ENCODE assay signal across 10 mouse cellular contexts in genomic region chr13:78576300-78577296, GRCm38 (mm10).
DNase-seq lines count a peak whose midpoint lies in the region; ATAC-seq lines count a peak whose summit lies in the region.
"Had no signal": no experiment of that assay in that cellular context is flagged by ENCODE, and none has a peak within 500 bp of the region (broad histone marks: within the 10 kb centered on the region; RNA-seq: fewer than 3 reads in every experiment).

No protein-coding gene starts in this region.

- peaks cover 20% of the 10 kb centered on the region for H3K4me1 ChIP-seq in forebrain, embryonic 13.5 days
- H3K4me1 ChIP-seq in midbrain, embryonic 13.5 days (replicated peaks) = peaks cover 12% of the 10 kb centered on the region

- H3K4me3 ChIP-seq in forebrain, embryonic 13.5 days = no peak overlapping the region
- no peak overlapping the region for H3K4me3 ChIP-seq in midbrain, embryonic 13.5 days (replicated peaks)
- H3K4me3 ChIP-seq: gastrocnemius, adult 2 months had no signal

- DNase-seq in frontal cortex, postnatal 14 days (ENCODE audit: low spot score in 2 of 2) = no peak
- DNase-seq in ZHBTc4 (ENCODE audit: low read depth, low spot score) = peak; percentile 14
- DNase-seq in heart, postnatal 4 days = no peak
- no peak for DNase-seq in kidney, postnatal 4 days
- no peak for DNase-seq in cerebellum, postnatal 4 days (ENCODE audit: low spot score in 2 of 2)
- DNase-seq: cerebellum, postnatal 36 days; gastrocnemius, adult 2 months had no signal

- H3K9ac ChIP-seq in forebrain, embryonic 13.5 days = no peak overlapping the region
- no peak overlapping the region for H3K9ac ChIP-seq in midbrain, embryonic 13.5 days (replicated peaks)

- no peaks in the 10 kb centered on the region for H3K9me3 ChIP-seq in forebrain, embryonic 13.5 days (replicated peaks)
- H3K9me3 ChIP-seq in midbrain, embryonic 13.5 days = no peaks in the 10 kb centered on the region

- no peaks in the 10 kb centered on the region for H3K36me3 ChIP-seq in forebrain, embryonic 13.5 days (ENCODE audit: poor library complexity, severe bottlenecking)
- H3K36me3 ChIP-seq in midbrain, embryonic 13.5 days = no peaks in the 10 kb centered on the region

- H3K27me3 ChIP-seq in forebrain, embryonic 13.5 days = 0 out of 2 replicates have a peak, but pooled peaks cover 7% of the 10 kb centered on the region
- no peaks in the 10 kb centered on the region for H3K27me3 ChIP-seq in midbrain, embryonic 13.5 days

- peak overlapping the region; percentile 7; the same call in 1 of the 2 replicates for H3K4me2 ChIP-seq in forebrain, embryonic 13.5 days
- H3K4me2 ChIP-seq in midbrain, embryonic 13.5 days (replicated peaks) = no peak overlapping the region

- peak; percentile 94 for ATAC-seq in frontal cortex, adult (ENCODE audit: low TSS enrichment)
- ATAC-seq in forebrain, embryonic 13.5 days = peak; percentile 48; the same call in 1 of the 2 replicates
- ATAC-seq in midbrain, embryonic 13.5 days = peak; percentile 63; the same call in 1 of the 2 replicates

- peak overlapping the region; percentile 52 for H3K27ac ChIP-seq in forebrain, embryonic 13.5 days
- H3K27ac ChIP-seq in midbrain, embryonic 13.5 days = no peak overlapping the region
- H3K27ac ChIP-seq: gastrocnemius, adult 2 months had no signal

- WGBS in forebrain, embryonic 13.5 days = 12% methylated on average over 9 of the region's 9 CpGs
- 13% methylated on average over 9 of the region's 9 CpGs for WGBS in midbrain, embryonic 13.5 days
